ENCODE assay signal across 14 mouse cellular contexts in genomic region chr19:25922052-25922451, GRCm38 (mm10).
DNase-seq lines count a peak whose midpoint lies in the region; ATAC-seq lines count a peak whose summit lies in the region.
"Had no signal": no experiment of that assay in that cellular context is flagged by ENCODE, and none has a peak within 500 bp of the region (broad histone marks: within the 10 kb centered on the region; RNA-seq: fewer than 3 reads in every experiment).

No protein-coding gene starts in this region.

- intact Hi-C loops in left cerebral cortex, postnatal 4 days (cut with DNase I) = no loop called here
- intact Hi-C loops in left cerebral cortex, postnatal 14 days (cut with DNase I) = no loop called here

- ATAC-seq in inflammation-experienced regulatory T-cells, adult 6 months = no peak
- ATAC-seq: midbrain, embryonic 13.5 days; Patski had no signal

- DNase-seq in adrenal gland, adult 2 months = peak; percentile 34
- DNase-seq in adrenal gland, adult 18-20 months (ENCODE audit: low spot score in 2 of 2) = no peak
- peak; percentile 1 for DNase-seq in left cerebral cortex, postnatal 4 days
- DNase-seq in left cerebral cortex, postnatal 14 days (ENCODE audit: low spot score in 2 of 2) = no peak
- DNase-seq in adrenal gland, postnatal 36 days = peak; percentile 21 to 34
- peak; percentile 48 to 54 for DNase-seq in kidney, postnatal 25 days
- DNase-seq in frontal cortex, postnatal 25 days (ENCODE audit: low spot score in 2 of 2) = no peak
- DNase-seq: heart, adult 18-20 months; heart, postnatal 10 days; lung, postnatal 4 days; right cerebral cortex, postnatal 4 days had no signal

Comparison
In these comparisons a context has a peak if more than half of its experiments do, and no peak if none do; other contexts are left out.
1. DNase-seq: peak in adrenal gland, adult 2 months (single experiment), left cerebral cortex, postnatal 4 days (single experiment), adrenal gland, postnatal 36 days (2 of 2) and kidney, postnatal 25 days (2 of 2); none in adrenal gland, adult 18-20 months (0 of 2), left cerebral cortex, postnatal 14 days (0 of 2) and frontal cortex, postnatal 25 days (0 of 2).